Mouse (Mus musculus) intestine, postnatal 0 days (tissue): ENCODE measurements around the gene Gm28047. TPM values are rescaled to one million over a fixed set of nuclear protein-coding genes. Genes with fewer than 3 reads are reported as not detected.

Experiments
- ATAC-seq: fragments of 200-750 bp; cut with Nextera tagmentation; 2 replicates; pipeline ENCODE4 v1.8.0; 2017; ENCODE audit warnings: mild to moderate bottlenecking, moderate TSS enrichment, moderate library complexity
- H3K27ac ChIP-seq: fragments of 300-500 bp; sonication (generic); 2 replicates; pipeline ENCODE4 v1.5.1; 2014; ENCODE audit warnings: mild to moderate bottlenecking, low read depth, low read length, moderate library complexity
- H3K27me3 ChIP-seq: fragments of 300-500 bp; sonication (generic); replicated peaks from 2 replicates; pipeline ENCODE4 v1.6.1; 2014; ENCODE audit warnings: low read length, mixed read lengths; ENCODE audit not compliant: control insufficient read depth, insufficient read depth
- H3K36me3 ChIP-seq: fragments of 300-500 bp; sonication (generic); 2 replicates; pipeline ENCODE4 v1.6.1; 2014; ENCODE audit warnings: mild to moderate bottlenecking, moderate library complexity; ENCODE audit not compliant: control insufficient read depth, insufficient read depth
- H3K4me1 ChIP-seq: fragments of 300-500 bp; sonication (generic); replicated peaks from 2 replicates; pipeline ENCODE4 v1.6.1; 2014; ENCODE audit warnings: antibody characterized with exemption, low read length, mixed read lengths; ENCODE audit not compliant: control insufficient read depth, insufficient read depth
- H3K4me2 ChIP-seq: fragments of 300-500 bp; sonication (generic); replicated peaks from 2 replicates; pipeline ENCODE4 v1.6.1; 2014; ENCODE audit warnings: low read depth, mild to moderate bottlenecking, moderate library complexity
- H3K4me3 ChIP-seq: fragments of 300-500 bp; sonication (generic); 2 replicates; pipeline ENCODE4 v1.5.1; 2014; ENCODE audit warnings: low read depth, low read length
- H3K9ac ChIP-seq: fragments of 300-500 bp; sonication (generic); 2 replicates; pipeline ENCODE4 v1.6.1; 2014; ENCODE audit warnings: mild to moderate bottlenecking, low read depth, low read length
- H3K9me3 ChIP-seq: fragments of 300-500 bp; sonication (generic); 2 replicates; pipeline ENCODE4 v1.6.1; 2016; ENCODE audit warnings: mixed run types; ENCODE audit not compliant: control insufficient read depth
- CTCF ChIP-seq: sonication (generic); IDR thresholded peaks from 2 replicates; pipeline ENCODE4 v1.5.1; 2016; ENCODE audit warnings: low read depth, mild to moderate bottlenecking, control low read depth, antibody characterized with exemption, moderate library complexity
- WGBS: fragments of 180-500 bp; shearing (Covaris S2); extraction: QIAGEN DNeasy Blood & Tissue Kit; methylation state at CpG from one replicate; pipeline ENCODE4 v1.1.7; 2014; 5-methylcytosine and 5-hydroxymethylcytosine counted together
- polyA plus RNA-seq: library from polyadenylated mRNA; unstranded; fragments of >200 nt; fragmentation: Nextera tagmentation; extraction: Ambion mirVana; gene quantifications from 2 replicates; pipeline ENCODE4 v1.2.1, GENCODE M21; 2015

Gene Gm28047
- polyA plus RNA-seq, 1 experiment from 2014 or later, result not detected

GRCm38 (mm10) chr15:102576972-102577371 lies 47.9 kb downstream of the Gm28047 start:
- H3K27ac ChIP-seq, result no peak overlapping the region
- H3K27me3 ChIP-seq, result no peaks in the 10 kb centered on the region
- H3K4me2 ChIP-seq, result no peak overlapping the region
- no peaks in the 10 kb centered on the region for H3K36me3 ChIP-seq
- H3K4me3 ChIP-seq, result no peak overlapping the region
- no peaks in the 10 kb centered on the region for H3K4me1 ChIP-seq
- TF ChIP-seq CTCF, result no peak
- ATAC-seq, result no peak
- no peaks in the 10 kb centered on the region for H3K9me3 ChIP-seq
- H3K9ac ChIP-seq, result no peak overlapping the region
- 89% methylated on average over 1 of the region's 1 CpGs for WGBS

GRCm38 (mm10) chr15:102572081-102572480 lies 52.8 kb downstream of the Gm28047 start:
- Histone ChIP-seq H3K27me3 (no peaks in the 10 kb centered on the region), H3K36me3 (no peaks in the 10 kb centered on the region), H3K4me3 (no peak overlapping the region), H3K9ac (no peak overlapping the region), H3K9me3 (no peaks in the 10 kb centered on the region), H3K4me2 (no peak overlapping the region), H3K4me1 (no peaks in the 10 kb centered on the region), H3K27ac (no peak overlapping the region)
- no peak for ATAC-seq
- no peak for TF ChIP-seq CTCF
- WGBS, result 51% methylated on average over 3 of the region's 3 CpGs

- no peaks in the 10 kb centered on the region for H3K27me3 ChIP-seq
- ATAC-seq, result no peak
Observed at GRCm38 (mm10) chr15:102567849-102568248, 57.0 kb downstream of the Gm28047 start.

GRCm38 (mm10) chr15:102563681-102564080 lies 61.2 kb downstream of the Gm28047 start:
- Histone ChIP-seq H3K4me2 (no peak overlapping the region), H3K4me3 (no peak overlapping the region), H3K27ac (no peak overlapping the region), H3K4me1 (no peaks in the 10 kb centered on the region), H3K36me3 (peaks cover 9% of the 10 kb centered on the region), H3K9me3 (no peaks in the 10 kb centered on the region), H3K9ac (no peak overlapping the region), H3K27me3 (no peaks in the 10 kb centered on the region)
- WGBS, result 88% methylated on average over 5 of the region's 5 CpGs
- no peak for TF ChIP-seq CTCF
- no peak for ATAC-seq

More at GRCm38 (mm10) chr15:102567849-102568248, 57.0 kb downstream of the Gm28047 start:
- no peaks in the 10 kb centered on the region for H3K36me3 ChIP-seq
- H3K9ac ChIP-seq, result no peak overlapping the region
- WGBS, result 77% methylated on average over 2 of the region's 2 CpGs
- H3K4me2 ChIP-seq, result no peak overlapping the region
- no peaks in the 10 kb centered on the region for H3K9me3 ChIP-seq
- no peak overlapping the region for H3K27ac ChIP-seq
- H3K4me3 ChIP-seq, result no peak overlapping the region
- no peak for TF ChIP-seq CTCF
- no peaks in the 10 kb centered on the region for H3K4me1 ChIP-seq

GRCm38 (mm10) chr15:102563061-102563460 lies 61.8 kb downstream of the Gm28047 start:
- H3K36me3 ChIP-seq, result peaks cover 9% of the 10 kb centered on the region
- no peak overlapping the region for H3K27ac ChIP-seq
- H3K9me3 ChIP-seq, result no peaks in the 10 kb centered on the region
- no peaks in the 10 kb centered on the region for H3K27me3 ChIP-seq
- no peaks in the 10 kb centered on the region for H3K4me1 ChIP-seq
- 82% methylated on average over 3 of the region's 3 CpGs for WGBS
- H3K4me2 ChIP-seq, result no peak overlapping the region
- H3K4me3 ChIP-seq, result no peak overlapping the region
- ATAC-seq, result no peak
- TF ChIP-seq CTCF, result no peak
- H3K9ac ChIP-seq, result no peak overlapping the region

GRCm38 (mm10) chr15:102562491-102562890 lies 62.4 kb downstream of the Gm28047 start:
- no peak overlapping the region for H3K27ac ChIP-seq
- no peaks in the 10 kb centered on the region for H3K4me1 ChIP-seq
- no peak overlapping the region for H3K4me2 ChIP-seq
- H3K9ac ChIP-seq, result no peak overlapping the region
- no peak for TF ChIP-seq CTCF
- no peak overlapping the region for H3K4me3 ChIP-seq
- no peaks in the 10 kb centered on the region for H3K9me3 ChIP-seq
- H3K36me3 ChIP-seq, result peaks cover 13% of the 10 kb centered on the region
- 67% methylated on average over 1 of the region's 1 CpGs for WGBS
- no peak for ATAC-seq
- H3K27me3 ChIP-seq, result no peaks in the 10 kb centered on the region

GRCm38 (mm10) chr15:102557580-102557979 lies 67.3 kb downstream of the Gm28047 start:
- Histone ChIP-seq H3K27me3 (no peaks in the 10 kb centered on the region), H3K27ac (no peak overlapping the region)

More at GRCm38 (mm10) chr15:102557580-102557979, 67.3 kb downstream of the Gm28047 start:
- Histone ChIP-seq H3K9me3 (no peaks in the 10 kb centered on the region), H3K9ac (no peak overlapping the region), H3K36me3 (peaks cover 57% of the 10 kb centered on the region), H3K4me1 (no peaks in the 10 kb centered on the region), H3K4me3 (no peak overlapping the region), H3K4me2 (no peak overlapping the region)
- ATAC-seq, result no peak
- TF ChIP-seq CTCF, result peak; percentile 57
